Mouse (Mus musculus): ENCODE measurements around the gene 2900011O08Rik. TPM values are rescaled to one million over a fixed set of nuclear protein-coding genes. Genes with fewer than 3 reads are reported as not detected.

Gene 2900011O08Rik
- polyA plus RNA-seq, 2 experiments, result 2.5 to 2.9 TPM

GRCm38 (mm10) chr16:14117299-14117698, 130.9 kb downstream of the 2900011O08Rik start:
- 68% methylated on average over 2 of the region's 2 CpGs for WGBS
- DNase-seq (ENCODE audit: low spot score), result no peak
- H3K4me3 ChIP-seq (replicated peaks; ENCODE audit: low read length), result no peak overlapping the region

GRCm38 (mm10) chr16:14120941-14121340, 134.5 kb downstream of the 2900011O08Rik start:
- no peak overlapping the region for H3K9ac ChIP-seq (ENCODE audit: low read depth, low read length, severe bottlenecking)
- no peak overlapping the region for H3K4me3 ChIP-seq (replicated peaks; ENCODE audit: low read length)
- H3K4me2 ChIP-seq (replicated peaks; ENCODE audit: low read depth, low read length, severe bottlenecking), result no peak overlapping the region
- WGBS, result 92% methylated on average over 5 of the region's 5 CpGs
- H3K9me3 ChIP-seq (ENCODE audit: control insufficient read depth, low read length), result no peaks in the 10 kb centered on the region
- peaks cover 88% of the 10 kb centered on the region for H3K36me3 ChIP-seq (ENCODE audit: control insufficient read depth, insufficient read depth, low read length)
- TF ChIP-seq POLR2A (IDR thresholded peaks at IDR 0.05; ENCODE audit: borderline replicate concordance, extremely low read depth, insufficient read depth, insufficient read length), result no peak
- DNase-seq (ENCODE audit: low spot score), result no peak
- no peaks in the 10 kb centered on the region for H3K4me1 ChIP-seq (ENCODE audit: control insufficient read depth, insufficient read depth, low read length)
- no peaks in the 10 kb centered on the region for H3K27me3 ChIP-seq (ENCODE audit: control insufficient read depth, insufficient read depth, low read length)
- no peak overlapping the region for H3K27ac ChIP-seq (replicated peaks; ENCODE audit: low read depth, low read length)
- ATAC-seq (ENCODE audit: low FRiP score, low read depth), result no peak

More at GRCm38 (mm10) chr16:14117299-14117698, 130.9 kb downstream of the 2900011O08Rik start:
- H3K9me3 ChIP-seq (ENCODE audit: control insufficient read depth, low read length), result no peaks in the 10 kb centered on the region
- H3K4me2 ChIP-seq (replicated peaks; ENCODE audit: low read depth, low read length, severe bottlenecking), result no peak overlapping the region
- H3K27ac ChIP-seq (replicated peaks; ENCODE audit: low read depth, low read length), result no peak overlapping the region
- H3K9ac ChIP-seq (ENCODE audit: low read depth, low read length, severe bottlenecking), result no peak overlapping the region
- TF ChIP-seq POLR2A (IDR thresholded peaks at IDR 0.05; ENCODE audit: borderline replicate concordance, extremely low read depth, insufficient read depth, insufficient read length), result no peak
- no peaks in the 10 kb centered on the region for H3K27me3 ChIP-seq (ENCODE audit: control insufficient read depth, insufficient read depth, low read length)
- peaks cover 81% of the 10 kb centered on the region for H3K36me3 ChIP-seq (ENCODE audit: control insufficient read depth, insufficient read depth, low read length)
- no peaks in the 10 kb centered on the region for H3K4me1 ChIP-seq (ENCODE audit: control insufficient read depth, insufficient read depth, low read length)
- ATAC-seq (ENCODE audit: low FRiP score, low read depth), result no peak

GRCm38 (mm10) chr16:14121563-14121962, 135.2 kb downstream of the 2900011O08Rik start:
- H3K36me3 ChIP-seq (ENCODE audit: control insufficient read depth, insufficient read depth, low read length), result peaks cover 89% of the 10 kb centered on the region
- TF ChIP-seq POLR2A (IDR thresholded peaks at IDR 0.05; ENCODE audit: borderline replicate concordance, extremely low read depth, insufficient read depth, insufficient read length), result no peak
- H3K4me1 ChIP-seq (ENCODE audit: control insufficient read depth, insufficient read depth, low read length), result no peaks in the 10 kb centered on the region
- no peaks in the 10 kb centered on the region for H3K9me3 ChIP-seq (ENCODE audit: control insufficient read depth, low read length)
- DNase-seq (ENCODE audit: low spot score), result no peak
- no peak for ATAC-seq (ENCODE audit: low FRiP score, low read depth)
- no peak overlapping the region for H3K4me3 ChIP-seq (replicated peaks; ENCODE audit: low read length)
- H3K9ac ChIP-seq (ENCODE audit: low read depth, low read length, severe bottlenecking), result no peak overlapping the region
- H3K27ac ChIP-seq (replicated peaks; ENCODE audit: low read depth, low read length), result no peak overlapping the region
- WGBS, result 96% methylated on average over 7 of the region's 7 CpGs
- H3K27me3 ChIP-seq (ENCODE audit: control insufficient read depth, insufficient read depth, low read length), result no peaks in the 10 kb centered on the region
- no peak overlapping the region for H3K4me2 ChIP-seq (replicated peaks; ENCODE audit: low read depth, low read length, severe bottlenecking)

- Histone ChIP-seq H3K9ac (ENCODE audit: low read depth, low read length, severe bottlenecking) (no peak overlapping the region), H3K4me1 (ENCODE audit: control insufficient read depth, insufficient read depth, low read length) (no peaks in the 10 kb centered on the region), H3K4me3 (replicated peaks; ENCODE audit: low read length) (no peak overlapping the region), H3K4me2 (replicated peaks; ENCODE audit: low read depth, low read length, severe bottlenecking) (no peak overlapping the region), H3K27me3 (ENCODE audit: control insufficient read depth, insufficient read depth, low read length) (no peaks in the 10 kb centered on the region), H3K36me3 (ENCODE audit: control insufficient read depth, insufficient read depth, low read length) (peaks cover 89% of the 10 kb centered on the region), H3K27ac (replicated peaks; ENCODE audit: low read depth, low read length) (no peak overlapping the region), H3K9me3 (ENCODE audit: control insufficient read depth, low read length) (no peaks in the 10 kb centered on the region)
- ATAC-seq (ENCODE audit: low FRiP score, low read depth) (no peak), DNase-seq (ENCODE audit: low spot score) (no peak)
- no peak for TF ChIP-seq POLR2A (IDR thresholded peaks at IDR 0.05; ENCODE audit: borderline replicate concordance, extremely low read depth, insufficient read depth, insufficient read length)
Observed at GRCm38 (mm10) chr16:14122586-14122985, 136.2 kb downstream of the 2900011O08Rik start.

GRCm38 (mm10) chr16:14123901-14124300, 137.5 kb downstream of the 2900011O08Rik start:
- Histone ChIP-seq H3K4me3 (replicated peaks; ENCODE audit: low read length) (no peak overlapping the region), H3K27me3 (ENCODE audit: control insufficient read depth, insufficient read depth, low read length) (no peaks in the 10 kb centered on the region), H3K4me1 (ENCODE audit: control insufficient read depth, insufficient read depth, low read length) (no peaks in the 10 kb centered on the region), H3K27ac (replicated peaks; ENCODE audit: low read depth, low read length) (no peak overlapping the region), H3K4me2 (replicated peaks; ENCODE audit: low read depth, low read length, severe bottlenecking) (no peak overlapping the region), H3K36me3 (ENCODE audit: control insufficient read depth, insufficient read depth, low read length) (peaks cover 95% of the 10 kb centered on the region), H3K9me3 (ENCODE audit: control insufficient read depth, low read length) (no peaks in the 10 kb centered on the region), H3K9ac (ENCODE audit: low read depth, low read length, severe bottlenecking) (no peak overlapping the region)
- no peak for TF ChIP-seq POLR2A (IDR thresholded peaks at IDR 0.05; ENCODE audit: borderline replicate concordance, extremely low read depth, insufficient read depth, insufficient read length)
- DNase-seq (ENCODE audit: low spot score) (no peak), ATAC-seq (ENCODE audit: low FRiP score, low read depth) (no peak)
- 94% methylated on average over 2 of the region's 2 CpGs for WGBS

GRCm38 (mm10) chr16:14124709-14125108, 138.3 kb downstream of the 2900011O08Rik start:
- ATAC-seq (ENCODE audit: low FRiP score, low read depth) (no peak), DNase-seq (ENCODE audit: low spot score) (no peak)
- H3K4me1 ChIP-seq (ENCODE audit: control insufficient read depth, insufficient read depth, low read length), result no peaks in the 10 kb centered on the region
- no peak overlapping the region for H3K9ac ChIP-seq (ENCODE audit: low read depth, low read length, severe bottlenecking)
- no peak for TF ChIP-seq POLR2A (IDR thresholded peaks at IDR 0.05; ENCODE audit: borderline replicate concordance, extremely low read depth, insufficient read depth, insufficient read length)
- WGBS, result 96% methylated on average over 7 of the region's 7 CpGs
- H3K9me3 ChIP-seq (ENCODE audit: control insufficient read depth, low read length), result no peaks in the 10 kb centered on the region
- H3K4me3 ChIP-seq (replicated peaks; ENCODE audit: low read length), result no peak overlapping the region
- no peaks in the 10 kb centered on the region for H3K27me3 ChIP-seq (ENCODE audit: control insufficient read depth, insufficient read depth, low read length)
- no peak overlapping the region for H3K4me2 ChIP-seq (replicated peaks; ENCODE audit: low read depth, low read length, severe bottlenecking)
- peaks cover 97% of the 10 kb centered on the region for H3K36me3 ChIP-seq (ENCODE audit: control insufficient read depth, insufficient read depth, low read length)
- H3K27ac ChIP-seq (replicated peaks; ENCODE audit: low read depth, low read length), result no peak overlapping the region

All from limb, embryonic 14.5 days (tissue).